Mouse (Mus musculus) liver, adult 2 months (tissue): ENCODE measurements around the gene Rab37.

Experiments used
- CTCF ChIP-seq: fragments of 200-500 bp; IDR thresholded peaks from 2 replicates; pipeline ENCODE4 v1.5.1; 2011; ENCODE audit warnings: low read depth, low read length, control low read depth
- POLR2A ChIP-seq: fragments of 200-500 bp; IDR thresholded peaks from 2 replicates; pipeline ENCODE4 v1.6.1; 2011; ENCODE audit warnings: low read length, control low read depth; ENCODE audit not compliant: insufficient read depth; ENCODE audit errors: extremely low read depth

- TF ChIP-seq CTCF (no peak), POLR2A (no peak)
These were observed 15.4 kb downstream of the Rab37 start for GRCm38 (mm10) chr11:115106638-115107037.
